Mouse (Mus musculus) v-Abl transformed pro-B cells (cell line): ENCODE results near the gene Tspear.
"Not testable (repeated sequence)": the region's sequence is repeated elsewhere in the genome, so short reads cannot be mapped to it uniquely, and the experiment has no call there.

Experiments used
- in situ Hi-C, 2 experiments: fragments of 400-800 bp; cut with MboI; formaldehyde crosslinking; loops; one replicate each; pipeline ENCODE4 v1.15.1; 2025; ENCODE audit not compliant: unreplicated experiment in 2 of 2

The Tspear gene

GRCm38 (mm10) chr10:77706326-77706725 is 20.0 kb downstream of the Tspear start, which contains the start of gene Gm10272:
Gm10272 (plus strand) TSS chr10:77706626.
- in situ Hi-C loops = no loop called here

DNA sequence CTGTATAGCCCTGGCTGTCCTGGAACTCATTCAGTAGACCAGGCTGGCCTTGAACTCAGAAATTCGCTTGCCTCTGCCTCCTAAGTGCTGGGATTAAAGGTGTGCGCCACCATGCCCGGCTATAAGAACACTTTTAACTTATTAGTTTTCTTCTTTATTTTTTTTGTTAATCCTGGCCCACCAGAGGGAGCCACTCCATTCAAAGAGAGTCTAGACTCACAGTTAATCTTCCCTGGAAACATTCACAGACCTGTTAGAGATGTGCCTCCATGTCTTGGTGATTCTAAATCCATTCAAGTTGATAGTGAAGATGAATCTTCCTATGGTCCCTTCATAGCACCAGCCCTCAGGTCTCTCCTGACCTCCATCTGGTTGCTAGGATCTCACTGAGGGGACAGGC is 23.5 kb downstream of the Tspear start:
- in situ Hi-C loops = no loop called here

GRCm38 (mm10) chr10:77711157-77711556 is 24.8 kb downstream of the Tspear start, which contains the start of gene Gm10024:
Gm10024 (plus strand) TSS chr10:77711457.
- in situ Hi-C loops = not testable (repeated sequence)

- in situ Hi-C loops = no loop called here
These were observed 27.4 kb downstream of the Tspear start for GRCm38 (mm10) chr10:77713734-77714133.

GRCm38 (mm10) chr10:77715507-77715906 is 29.1 kb downstream of the Tspear start, which contains the start of gene Gm10142:
Gm10142 (plus strand) TSS chr10:77715807.
- in situ Hi-C loops = no loop called here

DNA sequence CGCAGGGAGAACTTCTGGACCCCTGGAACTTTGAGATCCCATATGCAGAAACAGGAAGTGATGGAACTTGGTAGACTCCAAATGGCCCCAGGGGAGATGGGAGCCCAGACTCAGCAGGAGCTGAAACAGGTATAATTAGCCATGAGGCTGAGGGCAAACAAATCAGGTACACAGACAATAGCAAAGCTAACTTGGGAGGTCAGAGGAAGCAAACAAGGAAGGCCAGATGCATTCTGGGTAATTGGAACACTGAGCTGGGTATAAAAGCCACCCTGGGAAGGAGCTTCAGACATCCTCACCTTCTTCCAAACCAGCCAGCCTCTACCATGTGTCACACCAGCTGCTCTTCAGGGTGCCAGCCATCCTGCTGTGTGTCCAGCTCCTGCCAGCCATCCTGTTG is 33.9 kb downstream of the Tspear start, which contains the start of gene Krtap12-1:
Gene Krtap12-1 (plus strand): TSS at position 301 of the 400 bp plus-strand sequence.
- in situ Hi-C loops = not testable (repeated sequence)

DNA sequence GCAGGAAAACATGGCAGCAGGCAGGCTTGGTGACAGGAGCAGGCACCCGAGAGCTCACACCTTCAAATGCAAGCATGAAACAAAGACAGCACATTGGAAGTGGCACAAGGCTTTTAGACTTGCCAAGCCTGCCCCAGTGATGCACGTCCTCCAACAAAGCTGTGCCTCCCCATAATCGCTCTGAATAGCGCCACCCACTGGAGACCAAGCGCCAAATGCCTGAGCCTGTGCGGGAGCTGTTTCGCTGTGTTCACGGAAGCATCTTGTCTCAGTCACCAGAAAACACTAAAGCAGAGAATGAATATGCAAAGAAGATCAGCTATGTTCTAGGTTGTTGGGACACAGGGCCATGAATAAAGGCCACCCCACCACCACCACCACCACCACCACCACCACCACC is 38.5 kb downstream of the Tspear start:
- in situ Hi-C loops = no loop called here

GRCm38 (mm10) chr10:77726186-77726585 is 39.8 kb downstream of the Tspear start, which contains the start of gene Gm10100:
Gm10100 (plus strand) TSS chr10:77726486.
- in situ Hi-C loops = no loop called here

DNA sequence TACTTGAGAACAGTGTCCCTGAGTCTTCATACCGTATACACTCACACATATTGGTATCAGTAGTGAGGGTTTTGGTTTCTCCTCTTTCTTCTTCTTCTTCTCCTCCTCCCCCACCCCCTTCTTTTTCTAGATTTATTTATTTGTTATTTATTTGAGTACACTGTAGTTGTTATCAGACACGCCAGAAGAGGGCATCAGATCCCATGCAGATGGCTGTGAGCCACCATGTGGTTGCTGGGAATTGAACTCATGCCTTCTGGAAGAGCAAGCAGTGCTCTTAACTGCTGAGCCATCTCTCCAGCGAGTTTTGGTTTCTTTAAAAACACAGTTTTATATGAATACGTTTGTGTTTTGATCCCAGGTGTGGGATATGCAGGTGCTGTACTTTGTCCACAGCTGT is 41.9 kb downstream of the Tspear start:
- in situ Hi-C loops = no loop called here

DNA sequence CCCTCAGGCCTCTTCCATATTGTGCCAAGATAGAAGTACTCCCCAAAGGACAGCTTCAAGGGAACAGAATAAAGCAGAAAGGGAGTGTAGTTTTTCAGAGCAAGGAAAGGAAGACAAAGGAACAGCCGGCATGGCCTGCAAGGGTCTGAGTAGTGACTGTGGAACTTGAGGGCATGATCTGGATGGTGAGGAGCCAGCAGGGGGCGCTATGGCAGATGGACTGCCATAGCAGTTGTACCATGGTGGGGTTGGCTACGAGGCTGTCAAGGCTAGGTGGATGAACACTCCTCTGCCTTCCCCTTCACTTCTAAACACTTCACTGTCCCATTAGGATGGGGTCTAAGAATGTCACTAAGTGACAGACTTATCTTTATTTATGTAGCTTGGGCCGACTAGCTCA is 42.9 kb downstream of the Tspear start:
- in situ Hi-C loops = no loop called here

DNA sequence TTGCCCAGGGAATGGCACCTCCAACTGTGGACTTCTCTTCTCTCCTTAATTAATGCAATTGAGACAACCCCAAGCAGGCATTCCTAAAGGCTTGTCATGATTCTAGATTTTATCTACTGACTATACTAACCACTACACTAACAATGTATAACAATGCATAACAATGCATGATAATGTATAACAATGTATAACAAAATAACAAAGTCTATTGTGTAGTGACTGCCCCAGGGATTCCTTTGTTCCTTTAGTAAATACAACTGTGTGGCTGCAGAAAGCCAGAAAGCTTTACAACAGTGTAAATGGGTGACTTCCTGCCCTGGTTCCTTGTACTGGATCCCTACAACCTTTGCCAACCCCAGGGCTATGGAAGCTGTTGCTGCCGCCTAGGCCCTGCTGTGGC is 49.6 kb downstream of the Tspear start:
- in situ Hi-C loops = no loop called here

- in situ Hi-C loops = no loop called here
These were observed 52.6 kb downstream of the Tspear start for GRCm38 (mm10) chr10:77738929-77739328.

DNA sequence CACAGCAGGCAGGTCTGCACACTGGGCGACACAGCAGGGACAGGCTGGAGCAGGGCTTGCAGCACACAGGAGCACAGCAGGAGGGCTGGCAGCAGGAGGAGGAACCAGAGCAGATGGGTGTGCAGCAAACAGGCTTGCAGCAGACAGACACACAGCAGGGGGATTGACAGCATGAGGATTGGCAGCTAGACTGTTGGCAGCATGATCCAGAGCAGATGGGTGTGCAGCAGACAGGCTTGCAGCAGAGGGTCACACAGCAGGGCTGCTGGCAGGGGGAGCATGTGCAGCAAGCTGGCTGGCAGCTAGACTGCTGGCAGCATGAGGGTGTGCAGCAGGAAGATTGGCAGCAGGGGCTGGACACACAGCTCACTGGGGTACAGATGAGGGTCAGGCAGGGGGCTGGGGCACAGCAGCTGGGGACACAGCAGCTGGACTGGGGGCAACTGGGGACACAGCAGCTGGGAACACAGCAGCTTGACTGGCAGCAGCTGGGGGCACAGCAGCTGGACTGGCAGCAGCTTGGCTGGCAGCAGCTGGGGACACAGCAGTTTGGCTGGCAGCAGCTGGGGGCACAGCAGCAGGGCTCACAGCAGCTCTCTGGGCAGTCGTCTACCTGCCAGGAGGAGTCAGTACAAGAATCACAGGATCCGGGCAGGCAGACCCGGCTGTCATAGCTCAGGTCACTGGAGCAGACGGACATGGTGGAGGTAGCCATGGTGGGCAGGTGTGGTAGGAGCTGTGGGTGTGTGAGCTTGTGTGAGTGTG is 55.7 kb downstream of the Tspear start, which contains the start of gene Gm18596:
Gene Gm18596 (minus strand): TSS at position 715 of the 765 bp plus-strand sequence.
- in situ Hi-C loops = loop anchor here (10.0 kb wide), 1 partner anchor 107 kb away; no protein-coding TSS in a partner anchor

- in situ Hi-C loops = loop anchor here in 1 of 2 experiments (10.0 kb wide), 1 partner anchor 236 kb away; the partner anchor contains the start of gene Fam207a
These were observed 64.3 kb downstream of the Tspear start for GRCm38 (mm10) chr10:77750686-77751085.

GRCm38 (mm10) chr10:77751254-77751653 is 64.9 kb downstream of the Tspear start, which contains the start of gene Gm9736:
Gm9736 (minus strand) TSS chr10:77751354.
- in situ Hi-C loops = loop anchor here in 1 of 2 experiments (10.0 kb wide), 1 partner anchor 236 kb away; the partner anchor contains the start of gene Fam207a

DNA sequence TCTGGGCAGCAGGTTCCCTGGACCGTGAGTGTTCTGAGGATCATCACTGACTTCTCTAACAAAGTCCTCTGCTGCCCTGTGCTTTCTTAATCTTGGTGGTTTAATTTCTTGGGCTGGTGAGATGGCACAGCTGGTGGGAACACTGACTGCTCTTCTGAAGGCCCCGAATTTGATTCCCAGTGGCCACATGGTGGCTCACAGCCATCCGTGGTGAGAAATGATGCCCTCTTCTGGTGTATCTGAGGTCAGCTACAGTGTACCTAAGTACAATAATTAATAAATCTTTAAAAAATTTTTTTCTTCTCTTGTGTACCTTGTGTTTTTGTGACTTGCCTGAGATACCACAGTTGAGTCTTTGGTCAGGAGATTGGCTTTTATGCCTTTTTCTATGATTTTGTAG is 65.9 kb downstream of the Tspear start:
- in situ Hi-C loops = loop anchor here in 1 of 2 experiments (10.0 kb wide), 1 partner anchor 238 kb away; the partner anchor contains the start of gene Fam207a

- in situ Hi-C loops = loop anchor here in 1 of 2 experiments (10.0 kb wide), 1 partner anchor 239 kb away; the partner anchor contains the start of gene Fam207a
These were observed 67.1 kb downstream of the Tspear start for GRCm38 (mm10) chr10:77753448-77753847.

GRCm38 (mm10) chr10:77759582-77759981 is 73.2 kb downstream of the Tspear start, which contains the start of gene Gm3233:
Gm3233 (minus strand) TSS chr10:77759682.
- in situ Hi-C loops = loop anchor here in 1 of 2 experiments (10.0 kb wide), 1 partner anchor 245 kb away; the partner anchor contains the start of gene Fam207a

DNA sequence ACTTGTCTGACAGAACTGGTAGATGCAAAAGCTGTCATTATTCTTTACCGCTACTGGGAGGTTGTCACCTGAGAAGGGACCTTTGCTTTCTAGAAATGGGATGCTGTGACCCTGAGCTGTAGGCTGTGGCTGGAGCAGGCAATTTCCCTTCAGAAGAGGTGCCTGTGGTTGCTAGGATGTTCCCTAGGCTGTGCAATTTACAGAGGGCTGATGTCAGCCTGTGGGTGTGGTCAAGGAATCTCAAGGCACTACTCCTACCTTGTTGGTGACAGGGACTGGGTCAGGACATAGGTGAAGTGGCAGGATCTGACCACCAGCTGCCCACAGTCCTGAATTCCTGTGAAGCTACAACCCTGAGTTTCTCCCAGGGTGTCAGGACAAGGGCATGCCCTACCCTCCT is 83.4 kb downstream of the Tspear start:
- in situ Hi-C loops = no loop called here

- in situ Hi-C loops = not testable (repeated sequence)
These were observed 84.9 kb downstream of the Tspear start, which contains the start of gene Gm3238 for GRCm38 (mm10) chr10:77771225-77771624. Gm3238 (minus strand) TSS chr10:77771325.

DNA sequence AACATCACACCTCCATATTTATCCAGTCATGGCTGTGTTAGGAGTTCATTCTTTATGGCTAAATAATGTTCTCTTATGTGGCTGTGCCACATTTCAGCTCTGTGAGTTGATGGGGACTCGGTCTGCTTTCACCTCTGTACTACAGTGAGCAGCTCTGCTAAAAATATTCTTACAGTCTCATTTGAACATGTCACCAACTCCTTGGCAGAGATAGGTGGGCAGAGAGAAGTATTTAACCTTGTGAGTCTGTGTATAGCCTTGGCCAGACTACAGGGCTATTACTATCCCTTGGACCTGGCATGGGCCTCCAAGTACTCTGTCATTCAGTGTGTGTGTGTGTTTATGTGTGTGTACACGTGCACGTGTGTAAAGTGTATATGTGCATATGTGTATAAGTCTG is 85.8 kb downstream of the Tspear start:
- in situ Hi-C loops = not testable (repeated sequence)
